ENCODE assay signal across 31 mouse cellular contexts in genomic region chr6:18349153-18349858, GRCm38 (mm10).
DNase-seq lines count a peak whose midpoint lies in the region; ATAC-seq and TF ChIP-seq lines count a peak whose summit lies in the region.
"Had no signal": no experiment of that assay in that cellular context is flagged by ENCODE, and none has a peak within 500 bp of the region (broad histone marks: within the 10 kb centered on the region; RNA-seq: fewer than 3 reads in every experiment).

No protein-coding gene starts in this region.

- no peaks in the 10 kb centered on the region for H3K27me3 ChIP-seq in kidney, postnatal 0 days (ENCODE audit: insufficient read depth, low read length)
- H3K27me3 ChIP-seq in kidney, adult 2 months (replicated peaks; ENCODE audit: control insufficient read depth, insufficient read depth, low read length): no peaks in the 10 kb centered on the region
- H3K27me3 ChIP-seq in small intestine, adult 2 months (ENCODE audit: control insufficient read depth, insufficient read depth, low read length): no peaks in the 10 kb centered on the region
- no peaks in the 10 kb centered on the region for H3K27me3 ChIP-seq in hindbrain, embryonic 12.5 days
- H3K27me3 ChIP-seq: CH12.LX; forebrain, embryonic 13.5 days; limb, embryonic 15.5 days; liver, embryonic 13.5 days; Patski had no signal

- peak; percentile 53 for DNase-seq in embryo, embryonic 10 days (ENCODE audit: low spot score)
- DNase-seq in embryo, embryonic 11 days: no peak
- DNase-seq in kidney, postnatal 0 days (ENCODE audit: low spot score): peak; percentile 47
- DNase-seq in kidney, adult 2 months: no peak
- DNase-seq in embryo, embryonic 9.5 days (ENCODE audit: extremely low spot score): peak; percentile 7
- DNase-seq in spleen, postnatal 10 days (ENCODE audit: low spot score in 2 of 2): no peak
- DNase-seq: B cell, adult 2 months; cerebellum, adult 2 months; cerebellum, postnatal 14 days; gastrocnemius, adult 2 months; gastrocnemius, postnatal 36 days; heart, adult 18-20 months; heart, postnatal 36 days; kidney, adult 9 months; layer of hippocampus, adult 9-11 months; liver, embryonic 13.5 days; lung, adult 18-20 months; midbrain, embryonic 14.5 days; thymus, adult 2 months; thymus, postnatal 36 days had no signal

- no peaks in the 10 kb centered on the region for H3K4me1 ChIP-seq in kidney, postnatal 0 days (replicated peaks; ENCODE audit: insufficient read depth, low read length)
- H3K4me1 ChIP-seq in kidney, adult 2 months (ENCODE audit: control insufficient read depth, insufficient read depth, low read length): no peaks in the 10 kb centered on the region
- peaks cover 7% of the 10 kb centered on the region; the same call in 1 of the 2 replicates for H3K4me1 ChIP-seq in small intestine, adult 2 months (ENCODE audit: control insufficient read depth, insufficient read depth, insufficient read length, low read length)
- H3K4me1 ChIP-seq in hindbrain, embryonic 12.5 days: no peaks in the 10 kb centered on the region
- H3K4me1 ChIP-seq: forebrain, embryonic 13.5 days; limb, embryonic 10.5 days; limb, embryonic 15.5 days; liver, embryonic 13.5 days had no signal

- H3K4me3 ChIP-seq in kidney, postnatal 0 days (replicated peaks; ENCODE audit: low read depth, low read length): no peak overlapping the region
- no peak overlapping the region for H3K4me3 ChIP-seq in kidney, adult 2 months (ENCODE audit: insufficient read depth, low read depth, low read length)
- no peak overlapping the region for H3K4me3 ChIP-seq in small intestine, adult 2 months (ENCODE audit: low read depth, low read length)
- H3K4me3 ChIP-seq in hindbrain, embryonic 12.5 days: no peak overlapping the region
- H3K4me3 ChIP-seq: forebrain, embryonic 13.5 days; gastrocnemius, adult 2 months; limb, embryonic 10.5 days; limb, embryonic 15.5 days; liver, embryonic 13.5 days had no signal

- no peak overlapping the region for H3K4me2 ChIP-seq in kidney, postnatal 0 days (ENCODE audit: low read length)
- H3K4me2 ChIP-seq in hindbrain, embryonic 12.5 days (replicated peaks): no peak overlapping the region
- H3K4me2 ChIP-seq: forebrain, embryonic 13.5 days; heart, embryonic 11.5 days; hindbrain, embryonic 14.5 days; limb, embryonic 15.5 days; liver, embryonic 13.5 days had no signal

- H3K9ac ChIP-seq in kidney, postnatal 0 days (ENCODE audit: low read depth, low read length): no peak overlapping the region
- H3K9ac ChIP-seq in hindbrain, embryonic 12.5 days: no peak overlapping the region
- H3K9ac ChIP-seq: forebrain, embryonic 13.5 days; hindbrain, embryonic 14.5 days; limb, embryonic 15.5 days; liver, embryonic 13.5 days had no signal

- no peak; the same call in 1 of the 2 replicates for ATAC-seq in kidney, postnatal 0 days (replicated peaks; ENCODE audit: low FRiP score, low read depth)
- no peak for ATAC-seq in hindbrain, embryonic 12.5 days (ENCODE audit: low FRiP score)
- ATAC-seq: forebrain, embryonic 13.5 days; lung, postnatal 0 days; Patski had no signal

- no peaks in the 10 kb centered on the region for H3K36me3 ChIP-seq in kidney, postnatal 0 days (ENCODE audit: insufficient read depth, low read length)
- no peaks in the 10 kb centered on the region for H3K36me3 ChIP-seq in kidney, adult 2 months (ENCODE audit: control insufficient read depth, insufficient read depth, low read length)
- H3K36me3 ChIP-seq in small intestine, adult 2 months (ENCODE audit: control insufficient read depth, insufficient read depth, low read length): no peaks in the 10 kb centered on the region
- H3K36me3 ChIP-seq in hindbrain, embryonic 12.5 days: no peaks in the 10 kb centered on the region
- H3K36me3 ChIP-seq: limb, embryonic 10.5 days; limb, embryonic 15.5 days; liver, embryonic 13.5 days had no signal

- WGBS in kidney, postnatal 0 days: 31% methylated on average over 3 of the region's 3 CpGs
- 48% methylated on average over 3 of the region's 3 CpGs for WGBS in kidney, adult 2 months
- 52% methylated on average over 3 of the region's 3 CpGs for WGBS in small intestine, adult 2 months
- WGBS in hindbrain, embryonic 12.5 days: 71% methylated on average over 3 of the region's 3 CpGs

- no peak for TF ChIP-seq POLR2A in kidney, adult 2 months (IDR thresholded peaks at IDR 0.05; ENCODE audit: low read depth, low read length)
- TF ChIP-seq POLR2A in small intestine, adult 2 months (IDR thresholded peaks at IDR 0.05; ENCODE audit: low read depth, low read length): no peak

- H3K9me3 ChIP-seq in kidney, postnatal 0 days (replicated peaks; ENCODE audit: low read length): no peaks in the 10 kb centered on the region
- H3K9me3 ChIP-seq in hindbrain, embryonic 12.5 days (replicated peaks): no peaks in the 10 kb centered on the region
- H3K9me3 ChIP-seq: forebrain, embryonic 13.5 days; limb, embryonic 10.5 days; limb, embryonic 15.5 days; liver, embryonic 13.5 days had no signal

- TF ChIP-seq CTCF in kidney, postnatal 0 days (IDR thresholded peaks at IDR 0.05; ENCODE audit: low read depth): no peak
- no peak for TF ChIP-seq CTCF in kidney, adult 2 months (conservative IDR thresholded peaks at IDR 0.05; ENCODE audit: insufficient read depth, insufficient read length, low read depth, low read length)
- no peak for TF ChIP-seq CTCF in small intestine, adult 2 months (IDR thresholded peaks at IDR 0.05; ENCODE audit: extremely low read depth, insufficient read length, insufficient replicate concordance, low read depth, low read length)

- H3K27ac ChIP-seq in kidney, postnatal 0 days: no peak overlapping the region
- no peak overlapping the region for H3K27ac ChIP-seq in kidney, adult 2 months (ENCODE audit: insufficient read depth, low read depth, low read length)
- peak overlapping the region; percentile 49; the same call in 1 of the 2 replicates for H3K27ac ChIP-seq in small intestine, adult 2 months (ENCODE audit: insufficient read depth, low read depth, low read length)
- no peak overlapping the region for H3K27ac ChIP-seq in hindbrain, embryonic 12.5 days
- H3K27ac ChIP-seq: forebrain, embryonic 13.5 days; gastrocnemius, adult 2 months; hindbrain, embryonic 14.5 days; limb, embryonic 10.5 days; limb, embryonic 15.5 days; liver, embryonic 13.5 days; macrophage had no signal

Comparison
In these comparisons a context has a peak if more than half of its experiments do, and no peak if none do; other contexts are left out.
1. DNase-seq: peak in embryo, embryonic 10 days (single experiment), kidney, postnatal 0 days (single experiment) and embryo, embryonic 9.5 days (single experiment); none in embryo, embryonic 11 days (single experiment), kidney, adult 2 months (single experiment) and spleen, postnatal 10 days (0 of 2).